ENCODE assay signal across 23 mouse cellular contexts in the genomic region with DNA sequence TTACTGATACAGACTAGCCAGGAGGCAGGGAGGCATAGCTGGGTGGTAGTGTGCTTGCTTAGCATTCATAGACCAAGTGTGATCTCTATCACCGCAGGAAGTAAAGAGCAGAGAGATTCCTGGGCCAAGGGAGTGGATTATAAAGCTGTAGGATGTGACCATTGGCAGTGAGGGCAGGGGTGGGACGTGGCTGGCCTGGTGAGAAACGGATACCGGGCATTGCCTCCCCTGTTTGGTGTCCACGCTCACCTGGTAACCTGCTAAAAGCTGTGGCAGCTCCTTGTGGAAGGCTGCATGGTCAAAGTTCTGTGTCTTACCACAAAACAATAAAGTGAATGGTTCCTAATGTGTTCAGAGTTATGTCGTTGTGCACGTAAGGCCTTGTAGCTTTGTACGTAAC. TPM values are rescaled to one million over a fixed set of nuclear protein-coding genes. Genes with fewer than 3 reads are reported as not detected.
"Had no signal": no experiment of that assay in that cellular context is flagged by ENCODE, and none has a peak within 500 bp of the region (broad histone marks: within the 10 kb centered on the region; RNA-seq: fewer than 3 reads in every experiment).

No protein-coding gene starts in this region.

- H3K27ac ChIP-seq: lung, embryonic 15.5 days; macrophage; midbrain, embryonic 13.5 days; midbrain, embryonic 15.5 days; neural tube, embryonic 12.5 days; stomach, embryonic 15.5 days; stomach, postnatal 0 days had no signal

- H3K4me1 ChIP-seq: lung, embryonic 15.5 days; megakaryocyte, embryonic 14.5 days; midbrain, embryonic 13.5 days; midbrain, embryonic 15.5 days; neural tube, embryonic 12.5 days; stomach, embryonic 15.5 days had no signal

- H3K4me2 ChIP-seq: lung, embryonic 15.5 days; midbrain, embryonic 11.5 days; midbrain, embryonic 13.5 days; midbrain, embryonic 15.5 days; neural tube, embryonic 12.5 days; stomach, embryonic 15.5 days had no signal

- H3K9me3 ChIP-seq: lung, embryonic 15.5 days; megakaryocyte, embryonic 14.5 days; midbrain, embryonic 13.5 days; midbrain, embryonic 15.5 days; neural tube, embryonic 12.5 days; stomach, embryonic 15.5 days had no signal

- H3K9ac ChIP-seq: liver, postnatal 0 days; lung, embryonic 15.5 days; midbrain, embryonic 13.5 days; midbrain, embryonic 15.5 days; neural tube, embryonic 12.5 days; stomach, embryonic 15.5 days had no signal

- DNase-seq: liver, postnatal 0 days; lung, adult 2 months; lung, postnatal 14 days; lung, postnatal 36 days; right cerebral cortex, postnatal 14 days; thymus, adult 2 months; thymus, postnatal 25 days; thymus, postnatal 4 days had no signal

- ATAC-seq: liver, postnatal 0 days; lung, postnatal 0 days; midbrain, embryonic 13.5 days; midbrain, embryonic 15.5 days had no signal

- H3K27me3 ChIP-seq: lung, embryonic 15.5 days; midbrain, embryonic 13.5 days; midbrain, embryonic 15.5 days; neural tube, embryonic 12.5 days; stomach, embryonic 15.5 days had no signal

- H3K4me3 ChIP-seq: lung, embryonic 15.5 days; megakaryocyte, embryonic 14.5 days; midbrain, embryonic 13.5 days; midbrain, embryonic 15.5 days; neural tube, embryonic 12.5 days; stomach, embryonic 15.5 days had no signal

RNA-seq across cellular contexts. Expression of a gene that starts 46.5 kb away (rescaled TPM):
- total RNA-seq: megakaryocyte progenitor cell, adult 5-6 weeks; neutrophil, adult 5-6 weeks had no signal
- polyA plus RNA-seq: lung, embryonic 15.5 days; lung, postnatal 0 days; macrophage; midbrain, embryonic 11.5 days; neural tube, embryonic 12.5 days; neural tube, embryonic 14.5 days; spleen, adult 2 months; stomach, embryonic 15.5 days; stomach, postnatal 0 days; urinary bladder, adult 2 months had no signal
